ENCODE assay signal across 8 mouse cellular contexts in the genomic region with DNA sequence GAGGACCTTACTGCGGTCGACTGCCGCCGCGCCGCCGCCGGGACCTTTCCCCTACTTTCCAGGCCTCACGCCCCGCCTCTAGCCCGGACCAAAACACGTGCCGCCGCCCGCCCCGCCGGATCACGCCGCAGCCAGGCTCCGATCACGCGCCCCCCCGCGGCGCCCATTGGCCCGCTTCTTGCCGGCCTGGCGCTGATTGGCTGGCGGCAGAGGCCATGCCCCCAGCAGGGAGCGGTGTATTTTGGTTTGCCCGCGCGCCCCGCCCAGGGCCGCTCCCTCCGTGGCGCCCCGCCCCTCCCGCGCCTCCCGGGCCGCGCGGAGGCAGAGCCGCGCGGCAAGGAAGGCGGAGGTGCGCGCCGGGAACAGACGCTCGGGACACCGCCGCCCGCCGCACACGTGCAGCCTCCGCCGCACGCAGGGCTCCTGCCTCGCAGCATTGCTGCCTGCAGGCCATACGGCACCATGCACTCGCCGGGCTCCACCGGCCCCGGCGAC. TPM values are rescaled to one million over a fixed set of nuclear protein-coding genes. Genes with fewer than 3 reads are reported as not detected.
A peak's percentile ranks its signal among the peaks of the same experiment; 100 is the strongest.
DNase-seq lines count a peak whose midpoint lies in the region; ATAC-seq lines count a peak whose summit lies in the region.

Klf11 (plus strand) TSS at position 212 of the 495 bp plus-strand sequence.

- H3K4me2 ChIP-seq in forebrain, embryonic 11.5 days (ENCODE audit: low read depth, low read length, severe bottlenecking), result peak within 1 kb of the TSS; percentile 70
- H3K4me2 ChIP-seq in heart, embryonic 16.5 days (ENCODE audit: low read depth, low read length), result peak within 1 kb of the TSS; percentile 82
- H3K4me2 ChIP-seq in liver, embryonic 15.5 days, result peak within 1 kb of the TSS; percentile 95
- H3K4me2 ChIP-seq in neural tube, embryonic 12.5 days (replicated peaks), result peak within 1 kb of the TSS; percentile 68

- peak; percentile 93 for ATAC-seq in forebrain, embryonic 11.5 days (replicated peaks; ENCODE audit: low FRiP score)
- ATAC-seq in heart, embryonic 16.5 days (replicated peaks; ENCODE audit: extremely low read depth, insufficient read depth, low FRiP score), result peak; percentile 94
- peak; percentile 80 for ATAC-seq in liver, embryonic 15.5 days (ENCODE audit: insufficient read depth)
- ATAC-seq in neural tube, embryonic 12.5 days (ENCODE audit: low FRiP score, low read depth), result peak; percentile 93

- peak within 1 kb of the TSS; percentile 74 for H3K4me3 ChIP-seq in forebrain, embryonic 11.5 days (ENCODE audit: low read depth, low read length)
- H3K4me3 ChIP-seq in heart, embryonic 16.5 days (ENCODE audit: low read length), result peak within 1 kb of the TSS; percentile 98
- peak within 1 kb of the TSS; percentile 84 for H3K4me3 ChIP-seq in liver, embryonic 15.5 days (replicated peaks)
- peak within 1 kb of the TSS; percentile 85 for H3K4me3 ChIP-seq in neural tube, embryonic 12.5 days

- peak; percentile 95 for DNase-seq in CD8-positive naive resting alpha-beta T cell, adult 2 months (ENCODE audit: low read depth in 2 of 2, low spot score in 2 of 2)
- DNase-seq in c-Kit-positive CD71-negative TER-119-negative erythroid progenitor cells, embryonic 14.5 days (ENCODE audit: low read depth), result peak; percentile 81
- peak; percentile 100 for DNase-seq in forebrain, embryonic 11.5 days (ENCODE audit: low spot score)
- peak; percentile 99 for DNase-seq in kidney, postnatal 36 days
- peak; percentile 83 for DNase-seq in telencephalon, adult 2 months (ENCODE audit: low read depth, low spot score)

- no peaks in the 10 kb centered on the region; the same call in 1 of the 2 replicates for H3K36me3 ChIP-seq in forebrain, embryonic 11.5 days (ENCODE audit: control insufficient read depth, insufficient read depth, low read length)
- peaks cover 19% of the 10 kb centered on the region for H3K36me3 ChIP-seq in heart, embryonic 16.5 days (ENCODE audit: control insufficient read depth, insufficient read depth)
- peaks cover 32% of the 10 kb centered on the region for H3K36me3 ChIP-seq in liver, embryonic 15.5 days (replicated peaks)
- peaks cover 27% of the 10 kb centered on the region for H3K36me3 ChIP-seq in neural tube, embryonic 12.5 days

- no peaks in the 10 kb centered on the region for H3K27me3 ChIP-seq in forebrain, embryonic 11.5 days (ENCODE audit: control insufficient read depth, insufficient read depth, low read length)
- no peaks in the 10 kb centered on the region for H3K27me3 ChIP-seq in heart, embryonic 16.5 days (ENCODE audit: control insufficient read depth, insufficient read depth, low read length)
- no peaks in the 10 kb centered on the region for H3K27me3 ChIP-seq in liver, embryonic 15.5 days
- 0 out of 2 replicates have a peak, but pooled peaks cover 5% of the 10 kb centered on the region for H3K27me3 ChIP-seq in neural tube, embryonic 12.5 days (replicated peaks)

- H3K4me1 ChIP-seq in forebrain, embryonic 11.5 days (replicated peaks; ENCODE audit: control insufficient read depth, insufficient read depth, low read length), result peaks cover 13% of the 10 kb centered on the region; the same call in 1 of the 2 replicates
- peaks cover 44% of the 10 kb centered on the region for H3K4me1 ChIP-seq in heart, embryonic 16.5 days (ENCODE audit: control insufficient read depth, insufficient read depth, low read length)
- H3K4me1 ChIP-seq in liver, embryonic 15.5 days (replicated peaks), result peaks cover 88% of the 10 kb centered on the region
- H3K4me1 ChIP-seq in neural tube, embryonic 12.5 days, result peaks cover 26% of the 10 kb centered on the region

- H3K27ac ChIP-seq in forebrain, embryonic 11.5 days (ENCODE audit: low read depth, low read length), result peak within 1 kb of the TSS; percentile 81
- peak within 1 kb of the TSS; percentile 98 for H3K27ac ChIP-seq in heart, embryonic 16.5 days (ENCODE audit: low read length)
- H3K27ac ChIP-seq in liver, embryonic 15.5 days (replicated peaks), result peak within 1 kb of the TSS; percentile 98
- peak within 1 kb of the TSS; percentile 82 for H3K27ac ChIP-seq in neural tube, embryonic 12.5 days

- H3K9ac ChIP-seq in forebrain, embryonic 11.5 days (ENCODE audit: low read length), result peak within 1 kb of the TSS; percentile 75
- H3K9ac ChIP-seq in heart, embryonic 16.5 days (ENCODE audit: low read length), result peak within 1 kb of the TSS; percentile 99
- H3K9ac ChIP-seq in liver, embryonic 15.5 days, result peak within 1 kb of the TSS; percentile 92
- H3K9ac ChIP-seq in neural tube, embryonic 12.5 days, result peak within 1 kb of the TSS; percentile 88

- H3K9me3 ChIP-seq in forebrain, embryonic 11.5 days (ENCODE audit: control insufficient read depth, low read length), result no peaks in the 10 kb centered on the region
- no peaks in the 10 kb centered on the region for H3K9me3 ChIP-seq in heart, embryonic 16.5 days (replicated peaks; ENCODE audit: control insufficient read depth, low read length)
- H3K9me3 ChIP-seq in liver, embryonic 15.5 days (replicated peaks), result no peaks in the 10 kb centered on the region
- H3K9me3 ChIP-seq in neural tube, embryonic 12.5 days, result no peaks in the 10 kb centered on the region

- WGBS in forebrain, embryonic 11.5 days, result under 1% methylated on average over 52 of the region's 68 CpGs
- WGBS in heart, embryonic 16.5 days, result under 1% methylated on average over 66 of the region's 68 CpGs
- under 1% methylated on average over 68 of the region's 68 CpGs for WGBS in liver, embryonic 15.5 days (ENCODE audit: insufficient replicate concordance)
- WGBS in neural tube, embryonic 12.5 days, result 1% methylated on average over 66 of the region's 68 CpGs

RNA-seq across cellular contexts. Expression of gene Klf11, which starts in this region (rescaled TPM):
- 13.1 and 13.5 TPM in 2 replicates for polyA plus RNA-seq in forebrain, embryonic 11.5 days (2014; fragmentation: Nextera tagmentation; extraction: Ambion mirVana)
- 20.3 and 21.1 TPM in 2 replicates for polyA plus RNA-seq in heart, embryonic 16.5 days (2015; fragmentation: Nextera tagmentation; extraction: Ambion mirVana)
- polyA plus RNA-seq in liver, embryonic 15.5 days (2015; fragmentation: Nextera tagmentation; extraction: Ambion mirVana), result 9.3 and 10.2 TPM in 2 replicates
- polyA plus RNA-seq in neural tube, embryonic 12.5 days (2016; fragmentation: Nextera tagmentation; extraction: Ambion mirVana), result 15.5 and 16.3 TPM in 2 replicates

Comparison
In these comparisons a context has a peak if more than half of its experiments do, and no peak if none do; other contexts are left out.
1. Peak in every context shown above with its lines: DNase-seq, ATAC-seq, H3K4me3 ChIP-seq and H3K27ac ChIP-seq.